Comparison of ENCODE assay signal across 13 mouse cellular contexts in the genomic region with DNA sequence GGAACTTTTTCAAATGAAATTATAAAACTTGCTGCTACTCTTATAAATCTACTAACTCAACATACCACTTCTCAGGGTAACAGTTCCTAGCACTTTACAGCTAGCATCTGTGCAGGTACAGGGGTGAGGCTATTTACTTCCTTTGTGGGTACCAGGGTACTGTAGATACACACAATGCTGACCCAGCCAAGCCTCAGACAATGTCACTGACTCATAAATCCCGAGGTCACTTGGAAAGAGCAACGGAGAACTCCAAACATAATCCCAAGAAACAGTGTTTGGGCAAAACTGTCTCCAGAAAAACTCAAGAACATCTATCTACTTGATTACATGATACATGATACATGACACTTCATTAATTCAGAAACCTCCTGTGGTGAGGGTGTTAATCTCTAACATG.
"Had no signal": no experiment of that assay in that cellular context is flagged by ENCODE, and none has a peak within 500 bp of the region (broad histone marks: within the 10 kb centered on the region; RNA-seq: fewer than 3 reads in every experiment).

No protein-coding gene starts in this region.

- DNase-seq: gastrocnemius, postnatal 10 days; gastrocnemius, postnatal 25 days; heart, adult 18-20 months; heart, postnatal 10 days; heart, postnatal 4 days; kidney, adult 18-20 months; kidney, adult 8-10 months; kidney, postnatal 10 days; kidney, postnatal 25 days; kidney, postnatal 4 days; liver; liver, embryonic 13.5 days; liver, postnatal 0 days had no signal
